Mouse (Mus musculus) MEL (cell line): ENCODE results near the gene Surf4. TPM values are rescaled to one million over a fixed set of nuclear protein-coding genes. Genes with fewer than 3 reads are reported as not detected.

Experiments
- DNase-seq: peaks from one replicate; pipeline ENCODE4 v3.0.0; 2011; ENCODE audit warnings: low read depth, low spot score
- H3K27ac ChIP-seq: 2 replicates; pipeline ENCODE4 v1.5.1; 2012; ENCODE audit warnings: low read depth, mild to moderate bottlenecking, control low read depth, low read length, moderate library complexity; ENCODE audit not compliant: control insufficient read depth
- H3K27me3 ChIP-seq, 2 experiments: fragments of 150-350 bp in 1 of 2; sonication (generic) in 1 of 2; 2 replicates each; pipeline ENCODE4 v1.6.1; 2012; ENCODE audit warnings: low read length in 2 of 2, mild to moderate bottlenecking in 2 of 2, improper control_type of control experiment in 1 of 2, moderate library complexity in 1 of 2; ENCODE audit not compliant: insufficient read depth in 2 of 2, control insufficient read depth in 1 of 2
- H3K36me3 ChIP-seq, 2 experiments: 2 replicates each; pipeline ENCODE4 v1.6.1; 2012 to 2014; ENCODE audit warnings: low read length in 2 of 2, improper control_type of control experiment in 1 of 2, inconsistent platforms in 1 of 2, mild to moderate bottlenecking in 1 of 2; ENCODE audit not compliant: insufficient read depth in 2 of 2, control insufficient read depth in 1 of 2
- H3K4me1 ChIP-seq, 2 experiments: fragments of 150-350 bp in 1 of 2; sonication (generic) in 1 of 2; 2 replicates each; pipeline ENCODE4 v1.6.1; 2012; ENCODE audit warnings: low read length in 2 of 2, improper control_type of control experiment in 1 of 2, mild to moderate bottlenecking in 1 of 2; ENCODE audit not compliant: insufficient read depth in 2 of 2, control insufficient read depth in 1 of 2
- H3K4me3 ChIP-seq, 2 experiments: fragments of 150-350 bp in 1 of 2; sonication (generic) in 1 of 2; 2 replicates each; pipeline ENCODE4 v1.5.1; 2012; ENCODE audit warnings: low read depth in 2 of 2, low read length in 2 of 2, mild to moderate bottlenecking in 2 of 2, moderate library complexity in 2 of 2, control low read depth in 1 of 2, improper control_type of control experiment in 1 of 2; ENCODE audit not compliant: control insufficient read depth in 1 of 2, insufficient read depth in 1 of 2
- H3K79me2 ChIP-seq: 2 replicates; pipeline ENCODE4 v1.6.1; 2012; ENCODE audit warnings: mild to moderate bottlenecking, low read length, moderate library complexity; ENCODE audit not compliant: control insufficient read depth, poor library complexity, insufficient read depth
- H3K9ac ChIP-seq: 2 replicates; pipeline ENCODE4 v1.6.1; 2012; ENCODE audit warnings: low read depth, mild to moderate bottlenecking, control low read depth, low read length, moderate library complexity; ENCODE audit not compliant: control insufficient read depth, poor library complexity, severe bottlenecking
- H3K9me3 ChIP-seq: fragments of 150-350 bp; sonication (generic); replicated peaks from 2 replicates; pipeline ENCODE4 v1.6.1; 2012; ENCODE audit warnings: mild to moderate bottlenecking, low read length, improper control_type of control experiment, moderate library complexity; ENCODE audit not compliant: insufficient read depth
- BHLHE40 ChIP-seq: IDR thresholded peaks from 2 replicates; pipeline ENCODE4 v1.6.1; 2012; ENCODE audit warnings: low read depth, mild to moderate bottlenecking, inconsistent platforms, low read length, improper control_type of control experiment, borderline replicate concordance
- CHD2 ChIP-seq: IDR thresholded peaks from 2 replicates; pipeline ENCODE4 v1.6.1; 2011; ENCODE audit warnings: low read length, improper control_type of control experiment
- E2F4 ChIP-seq: IDR thresholded peaks from 2 replicates; pipeline ENCODE4 v1.6.1; 2011; ENCODE audit warnings: low read depth, low read length, improper control_type of control experiment, borderline replicate concordance
- ELF1 ChIP-seq: IDR thresholded peaks from 2 replicates; pipeline ENCODE4 v1.6.1; 2014; ENCODE audit warnings: low read depth, mild to moderate bottlenecking, inconsistent platforms, low read length, improper control_type of control experiment, moderate library complexity
- EP300 ChIP-seq, 2 experiments: IDR thresholded peaks; 2 replicates each; pipeline ENCODE4 v1.6.1; 2011; ENCODE audit warnings: improper control_type of control experiment in 2 of 2, low read length in 2 of 2, low read depth in 1 of 2, mild to moderate bottlenecking in 1 of 2
- GATA1 ChIP-seq: IDR thresholded peaks from 2 replicates; pipeline ENCODE4 v1.6.1; 2011; ENCODE audit warnings: low read depth, low read length, improper control_type of control experiment
- HCFC1 ChIP-seq: IDR thresholded peaks from 2 replicates; pipeline ENCODE4 v1.6.1; 2012; ENCODE audit warnings: low read depth, mild to moderate bottlenecking, inconsistent platforms, low read length, improper control_type of control experiment, moderate library complexity
- JUND ChIP-seq: IDR thresholded peaks from 2 replicates; pipeline ENCODE4 v1.6.1; 2011; ENCODE audit warnings: low read depth, mild to moderate bottlenecking, improper control_type of control experiment, low read length
- KAT2A ChIP-seq: conservative IDR thresholded peaks from 2 replicates; pipeline ENCODE4 v1.6.1; 2012; ENCODE audit warnings: low read depth, low read length, improper control_type of control experiment, inconsistent platforms
- MAFK ChIP-seq: IDR thresholded peaks from 2 replicates; pipeline ENCODE4 v1.6.1; 2011; ENCODE audit warnings: low read depth, mild to moderate bottlenecking, low read length, improper control_type of control experiment, borderline replicate concordance
- MYB ChIP-seq: IDR thresholded peaks from 2 replicates; pipeline ENCODE4 v1.6.1; 2011; ENCODE audit warnings: mild to moderate bottlenecking, low read depth, low read length, improper control_type of control experiment
- RAD21 ChIP-seq: IDR thresholded peaks from 2 replicates; pipeline ENCODE4 v1.6.1; 2011; ENCODE audit warnings: mild to moderate bottlenecking, low read depth, low read length, improper control_type of control experiment
- SIN3A ChIP-seq: IDR thresholded peaks from 2 replicates; pipeline ENCODE4 v1.6.1; 2012; ENCODE audit warnings: low read length, improper control_type of control experiment, inconsistent platforms
- TCF12 ChIP-seq: IDR thresholded peaks from 2 replicates; pipeline ENCODE4 v1.6.1; 2014; ENCODE audit warnings: low read depth, mild to moderate bottlenecking, inconsistent platforms, low read length, improper control_type of control experiment, moderate library complexity
- UBTF ChIP-seq: IDR thresholded peaks from 2 replicates; pipeline ENCODE4 v1.6.1; 2012; ENCODE audit warnings: low read depth, mild to moderate bottlenecking, inconsistent platforms, low read length, improper control_type of control experiment, moderate library complexity, borderline replicate concordance; ENCODE audit not compliant: insufficient read depth
- USF2 ChIP-seq, 2 experiments: IDR thresholded peaks; 2 replicates each; pipeline ENCODE4 v1.6.1; 2011 to 2012; ENCODE audit warnings: improper control_type of control experiment in 2 of 2, low read length in 2 of 2, borderline replicate concordance in 1 of 2, inconsistent platforms in 1 of 2, low read depth in 1 of 2, mild to moderate bottlenecking in 1 of 2; ENCODE audit not compliant: insufficient read depth in 1 of 2
- polyA plus RNA-seq, 2 experiments: library from polyadenylated mRNA; stranded (reverse) in 1 of 2; unstranded in 1 of 2; fragments of >175 nt in 1 of 2; fragments of >200 nt in 1 of 2; gene quantifications; 2 replicates each; pipeline versions ENCODE4 v1.2.1 to v1.2.4; 2012; ENCODE audit warnings: low replicate concordance in 2 of 2, low read depth in 1 of 2; ENCODE audit not compliant: insufficient read length in 2 of 2, insufficient read depth in 1 of 2, missing spikeins in 1 of 2
- total RNA-seq: library from RNA; depleted of rRNA; stranded (reverse); fragments of 300-350 nt; gene quantifications from 2 replicates; pipeline ENCODE4 v1.2.3, GENCODE M21; 2012; rRNA removed

Surf4 gene
- total and polyA plus RNA-seq, 3 experiments: 152 to 252 TPM; not detected in 1

DNA sequence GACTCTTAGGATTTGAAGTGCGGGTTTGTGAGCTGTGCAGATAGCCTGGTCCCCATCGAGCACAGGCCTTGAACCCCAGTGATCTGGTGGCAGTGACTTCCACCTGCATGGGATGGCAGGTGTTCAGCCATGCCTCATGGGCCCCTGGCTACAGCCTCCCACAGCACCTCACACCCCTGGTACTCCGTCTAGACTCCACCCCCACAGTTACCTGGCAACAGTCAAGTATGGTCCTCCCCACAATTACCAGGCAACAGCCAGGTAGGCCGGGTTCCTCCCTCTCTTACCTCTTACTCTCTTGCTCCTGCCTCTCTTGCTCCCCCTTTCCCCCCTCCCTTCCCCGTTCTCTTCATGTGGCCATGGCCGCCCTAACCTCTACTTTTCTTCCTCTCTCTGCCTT lies 63.1 kb downstream of the Surf4 start:
- Histone ChIP-seq H3K27ac (no peak overlapping the region), H3K36me3 (no peaks in the 10 kb centered on the region), H3K9me3 (no peaks in the 10 kb centered on the region), H3K27me3 (peaks cover 14 to 21% of the 10 kb centered on the region in 2 experiments), H3K4me3 (no peak overlapping the region), H3K79me2 (no peaks in the 10 kb centered on the region), H3K4me1 (no peaks in the 10 kb centered on the region), H3K9ac (no peak overlapping the region)
- DNase-seq: no peak
- no peak for TF ChIP-seq ELF1
- TF ChIP-seq RAD21: no peak
- no peak for TF ChIP-seq KAT2A
- no peak for TF ChIP-seq E2F4
- no peak for TF ChIP-seq JUND
- TF ChIP-seq HCFC1: no peak
- no peak for TF ChIP-seq MAFK
- TF ChIP-seq SIN3A: no peak
- no peak for TF ChIP-seq TCF12
- TF ChIP-seq GATA1: no peak
- no peak for TF ChIP-seq USF2 (IDR thresholded peaks at IDR 0.05; ENCODE audit: borderline replicate concordance in 1 of 2, insufficient read depth in 1 of 2, low read depth in 1 of 2, low read length in 2 of 2)
- no peak for TF ChIP-seq EP300 (IDR thresholded peaks at IDR 0.05; ENCODE audit: low read depth in 1 of 2, low read length in 2 of 2)
- no peak for TF ChIP-seq BHLHE40
- no peak for TF ChIP-seq UBTF
- no peak for TF ChIP-seq MYB
- TF ChIP-seq CHD2: no peak

Other genes starting within 250 kb of the Surf4 start
- not detected in 2 replicates for gene Abo, start 68.9 kb downstream of the Surf4 start, total RNA-seq
- not detected for gene Abo, start 68.9 kb downstream of the Surf4 start, polyA plus RNA-seq
- 52.2 and 65.9 TPM in 2 replicates for gene Surf6, start 31.0 kb downstream of the Surf4 start, total RNA-seq
- gene Surf6, start 31.0 kb downstream of the Surf4 start, polyA plus RNA-seq: 10 to 100 TPM in 1 of 2 experiments, not detected in 1; 61.8 TPM
- gene Med22, start 23.3 kb downstream of the Surf4 start, total RNA-seq: 64.6 and 90.1 TPM in 2 replicates
- 10 to 100 TPM in 1 of 2 experiments, not detected in 1; 79.0 TPM for gene Med22, start 23.3 kb downstream of the Surf4 start, polyA plus RNA-seq
- gene Rpl7a, start 23.2 kb downstream of the Surf4 start, total RNA-seq: 3,335 and 3,552 TPM in 2 replicates
- gene Rpl7a, start 23.2 kb downstream of the Surf4 start, polyA plus RNA-seq: 1,000 to 10,000 TPM in 1 of 2 experiments, not detected in 1; 1,526 TPM
- gene Surf2, start 17.6 kb downstream of the Surf4 start, total RNA-seq: 41.0 and 63.1 TPM in 2 replicates
- gene Surf2, start 17.6 kb downstream of the Surf4 start, polyA plus RNA-seq: 10 to 100 TPM in 1 of 2 experiments, not detected in 1; 84.8 TPM
- 52.1 and 56.5 TPM in 2 replicates for gene Surf1, start 17.4 kb downstream of the Surf4 start, total RNA-seq
- 10 to 100 TPM in 1 of 2 experiments, not detected in 1; 74.8 TPM for gene Surf1, start 17.4 kb downstream of the Surf4 start, polyA plus RNA-seq
- not detected in 2 replicates for gene Stkld1, start 119 bp upstream of the Surf4 start, total RNA-seq
- under 1 TPM in 1 of 2 experiments, not detected in 1; 0.25 TPM for gene Stkld1, start 119 bp upstream of the Surf4 start, polyA plus RNA-seq
- 45.3 and 52.4 TPM in 2 replicates for gene Rexo4, start 30.5 kb upstream of the Surf4 start, total RNA-seq
- 10 to 100 TPM in 1 of 2 experiments, not detected in 1; 66.6 TPM for gene Rexo4, start 30.5 kb upstream of the Surf4 start, polyA plus RNA-seq
- 75.1 and 130 TPM in 2 replicates for gene Adamts13, start 39.5 kb upstream of the Surf4 start, total RNA-seq
- gene Adamts13, start 39.5 kb upstream of the Surf4 start, polyA plus RNA-seq: 10 to 100 TPM in 1 of 2 experiments, not detected in 1; 19.7 TPM
- 15.2 and 19.1 TPM in 2 replicates for gene Cacfd1, start 76.0 kb upstream of the Surf4 start, total RNA-seq
- 10 to 100 TPM in 1 of 2 experiments, not detected in 1; 60.7 TPM for gene Cacfd1, start 76.0 kb upstream of the Surf4 start, polyA plus RNA-seq
- 2.3 and 2.6 TPM in 2 replicates for gene Slc2a6, start 94.1 kb upstream of the Surf4 start, total RNA-seq
- gene Slc2a6, start 94.1 kb upstream of the Surf4 start, polyA plus RNA-seq: 1 to 10 TPM in 1 of 2 experiments, not detected in 1; 3.2 TPM
- not detected in 2 replicates for gene Mymk, start 138.3 kb upstream of the Surf4 start, total RNA-seq
- gene Mymk, start 138.3 kb upstream of the Surf4 start, polyA plus RNA-seq: not detected
- gene Adamtsl2, start 145.5 kb upstream of the Surf4 start, total RNA-seq: not detected in 2 replicates
- gene Adamtsl2, start 145.5 kb upstream of the Surf4 start, polyA plus RNA-seq: not detected
- gene Fam163b, start 208.6 kb upstream of the Surf4 start, total RNA-seq: not detected in 2 replicates
- not detected for gene Fam163b, start 208.6 kb upstream of the Surf4 start, polyA plus RNA-seq
- gene Dbh, start 231.3 kb upstream of the Surf4 start, total RNA-seq: not detected in 2 replicates
- gene Dbh, start 231.3 kb upstream of the Surf4 start, polyA plus RNA-seq: not detected